Mouse (Mus musculus) midbrain, postnatal 0 days (tissue): Measurements from ENCODE around the gene Lamc1. TPM values are rescaled to one million over a fixed set of nuclear protein-coding genes. Genes with fewer than 3 reads are reported as not detected.

Source experiments
- ATAC-seq: fragments of 200-750 bp; cut with Nextera tagmentation; 2 replicates; pipeline ENCODE4 v1.8.0; 2017; ENCODE audit warnings: moderate number of reproducible peaks, mild to moderate bottlenecking, moderate TSS enrichment, moderate library complexity; ENCODE audit not compliant: low FRiP score
- DNase-seq: peaks from one replicate; pipeline ENCODE4 v3.0.0-alpha.2; 2015; ENCODE audit warnings: low spot score
- H3K27ac ChIP-seq: fragments of 300-500 bp; sonication (generic); 2 replicates; pipeline ENCODE4 v1.5.1; 2014; ENCODE audit warnings: low read depth, mild to moderate bottlenecking, low read length, mixed read lengths
- H3K27me3 ChIP-seq: fragments of 300-500 bp; sonication (generic); 2 replicates; pipeline ENCODE4 v1.6.1; 2014; ENCODE audit warnings: low read length, control low read depth, mixed read lengths; ENCODE audit not compliant: insufficient read depth
- H3K36me3 ChIP-seq: fragments of 300-500 bp; sonication (generic); 2 replicates; pipeline ENCODE4 v1.6.1; 2014; ENCODE audit warnings: low read length, control low read depth, mixed read lengths; ENCODE audit not compliant: insufficient read depth
- H3K4me1 ChIP-seq: fragments of 300-500 bp; sonication (generic); 2 replicates; pipeline ENCODE4 v1.6.1; 2014; ENCODE audit warnings: mild to moderate bottlenecking, control low read depth, antibody characterized with exemption, low read length, mixed read lengths; ENCODE audit not compliant: insufficient read depth
- H3K4me2 ChIP-seq: fragments of 300-500 bp; sonication (generic); 2 replicates; pipeline ENCODE4 v1.6.1; 2014; ENCODE audit warnings: low read depth, mild to moderate bottlenecking, low read length, mixed read lengths; ENCODE audit not compliant: poor library complexity, severe bottlenecking
- H3K4me3 ChIP-seq: fragments of 300-500 bp; sonication (generic); 2 replicates; pipeline ENCODE4 v1.5.1; 2014; ENCODE audit warnings: low read depth, mild to moderate bottlenecking, low read length, moderate library complexity
- H3K9ac ChIP-seq: fragments of 300-500 bp; sonication (generic); replicated peaks from 2 replicates; pipeline ENCODE4 v1.6.1; 2014; ENCODE audit warnings: mild to moderate bottlenecking, low read length, moderate library complexity, mixed read lengths; ENCODE audit not compliant: poor library complexity, severe bottlenecking
- H3K9me3 ChIP-seq: fragments of 300-500 bp; sonication (generic); 2 replicates; pipeline ENCODE4 v1.6.1; 2016; ENCODE audit warnings: low read length, control low read depth
- CTCF ChIP-seq: IDR thresholded peaks from 2 replicates; pipeline ENCODE4 v1.5.1; 2016; ENCODE audit warnings: antibody characterized with exemption, mild to moderate bottlenecking
- WGBS: fragments of 180-500 bp; shearing (Covaris S2); extraction: QIAGEN DNeasy Blood & Tissue Kit; methylation state at CpG from one replicate; pipeline ENCODE4 v1.1.7; 2014; 5-methylcytosine and 5-hydroxymethylcytosine counted together
- polyA plus RNA-seq: library from polyadenylated mRNA; unstranded; fragments of >200 nt; fragmentation: Nextera tagmentation; extraction: Ambion mirVana; gene quantifications from 2 replicates; pipeline ENCODE4 v1.2.1, GENCODE M21; 2015
- total RNA-seq: library from RNA; depleted of rRNA; stranded (reverse); fragments of >200 nt; gene quantifications from 2 replicates; pipeline ENCODE4 v1.2.3, GENCODE M21; 2014

Lamc1 gene
- total and polyA plus RNA-seq, 2 experiments from 2014 or later, result 11.5 to 40.6 TPM

- 87% methylated on average over 6 of the region's 6 CpGs for WGBS
- TF ChIP-seq CTCF, result no peak
These were observed 139.6 kb downstream of the Lamc1 start for GRCm38 (mm10) chr1:153192945-153193344.

GRCm38 (mm10) chr1:153192379-153192778, 140.2 kb downstream of the Lamc1 start:
- Histone ChIP-seq H3K4me3 (no peak overlapping the region), H3K27ac (no peak overlapping the region), H3K27me3 (no peaks in the 10 kb centered on the region), H3K36me3 (no peaks in the 10 kb centered on the region), H3K9me3 (no peaks in the 10 kb centered on the region), H3K4me2 (no peak overlapping the region), H3K9ac (no peak overlapping the region), H3K4me1 (no peaks in the 10 kb centered on the region; the same call in 1 of the 2 replicates)
- TF ChIP-seq CTCF, result no peak
- DNase-seq, result no peak
- 74% methylated on average over 4 of the region's 4 CpGs for WGBS
- ATAC-seq, result no peak

More at GRCm38 (mm10) chr1:153192945-153193344, 139.6 kb downstream of the Lamc1 start:
- no peaks in the 10 kb centered on the region for H3K9me3 ChIP-seq
- H3K27me3 ChIP-seq, result no peaks in the 10 kb centered on the region
- no peaks in the 10 kb centered on the region; the same call in 1 of the 2 replicates for H3K4me1 ChIP-seq
- no peak overlapping the region for H3K9ac ChIP-seq
- no peaks in the 10 kb centered on the region for H3K36me3 ChIP-seq
- DNase-seq (no peak), ATAC-seq (no peak)
- H3K4me2 ChIP-seq, result no peak overlapping the region
- no peak overlapping the region for H3K27ac ChIP-seq
- H3K4me3 ChIP-seq, result no peak overlapping the region

GRCm38 (mm10) chr1:153191943-153192329, 140.7 kb downstream of the Lamc1 start:
- ATAC-seq (peak; percentile 52; the same call in 1 of the 2 replicates), DNase-seq (peak; percentile 82)
- Histone ChIP-seq H3K9ac (no peak overlapping the region), H3K27me3 (no peaks in the 10 kb centered on the region), H3K27ac (peak overlapping the region; percentile 32; the same call in 1 of the 2 replicates), H3K9me3 (no peaks in the 10 kb centered on the region), H3K4me3 (no peak overlapping the region), H3K4me1 (no peaks in the 10 kb centered on the region; the same call in 1 of the 2 replicates), H3K4me2 (0 out of 2 replicates have a peak overlapping the region, but pooled peaks have one; percentile 3), H3K36me3 (no peaks in the 10 kb centered on the region)
- no peak for TF ChIP-seq CTCF
- WGBS, result 6% methylated on average over 5 of the region's 5 CpGs

- ATAC-seq (no peak), DNase-seq (no peak)
- H3K4me2 ChIP-seq, result 0 out of 2 replicates have a peak overlapping the region, but pooled peaks have one; percentile 3
- H3K9ac ChIP-seq, result no peak overlapping the region
- WGBS, result 44% methylated on average over 15 of the region's 15 CpGs
- peak overlapping the region; percentile 32; the same call in 1 of the 2 replicates for H3K27ac ChIP-seq
- H3K4me3 ChIP-seq, result no peak overlapping the region
- H3K36me3 ChIP-seq, result no peaks in the 10 kb centered on the region
- no peaks in the 10 kb centered on the region for H3K9me3 ChIP-seq
- no peak for TF ChIP-seq CTCF
- no peaks in the 10 kb centered on the region; the same call in 1 of the 2 replicates for H3K4me1 ChIP-seq
- no peaks in the 10 kb centered on the region for H3K27me3 ChIP-seq
These were observed 141.2 kb downstream of the Lamc1 start for GRCm38 (mm10) chr1:153191237-153191942.

GRCm38 (mm10) chr1:153188081-153188480, 144.5 kb downstream of the Lamc1 start:
- H3K4me1 ChIP-seq, result peaks cover 6% of the 10 kb centered on the region; the same call in 1 of the 2 replicates
- no peak for TF ChIP-seq CTCF
- WGBS, result 79% methylated on average over 3 of the region's 3 CpGs

More at GRCm38 (mm10) chr1:153188081-153188480, 144.5 kb downstream of the Lamc1 start:
- H3K27me3 ChIP-seq, result 0 out of 2 replicates have a peak, but pooled peaks cover 1% of the 10 kb centered on the region
- no peak for DNase-seq
- H3K27ac ChIP-seq, result no peak overlapping the region
- H3K9ac ChIP-seq, result no peak overlapping the region
- no peaks in the 10 kb centered on the region for H3K36me3 ChIP-seq
- H3K9me3 ChIP-seq, result no peaks in the 10 kb centered on the region
- ATAC-seq, result no peak
- H3K4me2 ChIP-seq, result no peak overlapping the region
- no peak overlapping the region for H3K4me3 ChIP-seq
